Mouse (Mus musculus) lung, embryonic 14.5 days (tissue): ENCODE data around the gene Ptpn1. TPM values are rescaled to one million over a fixed set of nuclear protein-coding genes. Genes with fewer than 3 reads are reported as not detected.

Experiments
- ATAC-seq: fragments of 200-750 bp; cut with Nextera tagmentation; 2 replicates; pipeline ENCODE4 v1.8.0; 2017; ENCODE audit warnings: mild to moderate bottlenecking, moderate TSS enrichment, moderate library complexity; ENCODE audit not compliant: insufficient read depth
- DNase-seq: peaks from one replicate; pipeline ENCODE4 v3.0.0-alpha.2; 2015
- H3K27ac ChIP-seq: fragments of 300-500 bp; sonication (generic); 2 replicates; pipeline ENCODE4 v1.5.1; 2014; ENCODE audit warnings: low read depth, mild to moderate bottlenecking, moderate library complexity
- H3K27me3 ChIP-seq: fragments of 300-500 bp; sonication (generic); 2 replicates; pipeline ENCODE4 v1.6.1; 2014; ENCODE audit warnings: low read length, control low read depth; ENCODE audit not compliant: insufficient read depth
- H3K36me3 ChIP-seq: fragments of 300-500 bp; sonication (generic); 2 replicates; pipeline ENCODE4 v1.6.1; 2014; ENCODE audit warnings: control low read depth; ENCODE audit not compliant: insufficient read depth
- H3K4me1 ChIP-seq: fragments of 300-500 bp; sonication (generic); 2 replicates; pipeline ENCODE4 v1.6.1; 2014; ENCODE audit warnings: antibody characterized with exemption, control low read depth; ENCODE audit not compliant: insufficient read depth
- H3K4me2 ChIP-seq: fragments of 300-500 bp; sonication (generic); 2 replicates; pipeline ENCODE4 v1.6.1; 2014; ENCODE audit warnings: mild to moderate bottlenecking
- H3K4me3 ChIP-seq: fragments of 300-500 bp; sonication (generic); 2 replicates; pipeline ENCODE4 v1.5.1; 2014; ENCODE audit warnings: low read depth, low read length
- H3K9ac ChIP-seq: fragments of 300-500 bp; sonication (generic); 2 replicates; pipeline ENCODE4 v1.6.1; 2014
- H3K9me3 ChIP-seq: fragments of 300-500 bp; sonication (generic); 2 replicates; pipeline ENCODE4 v1.6.1; 2016; ENCODE audit warnings: low read depth, low read length, control low read depth
- CTCF ChIP-seq: IDR thresholded peaks from 2 replicates; pipeline ENCODE4 v1.5.1; 2016; ENCODE audit warnings: antibody characterized with exemption, low read depth
- WGBS: fragments of 180-500 bp; shearing (Covaris S2); extraction: QIAGEN DNeasy Blood & Tissue Kit; methylation state at CpG from one replicate; pipeline ENCODE4 v1.1.7; 2014; 5-methylcytosine and 5-hydroxymethylcytosine counted together
- polyA plus RNA-seq: library from polyadenylated mRNA; unstranded; fragments of >200 nt; fragmentation: Nextera tagmentation; extraction: Ambion mirVana; gene quantifications from 2 replicates; pipeline ENCODE4 v1.2.1, GENCODE M21; 2014

The Ptpn1 gene
- polyA plus RNA-seq, 1 experiment from 2014 or later = 59.3 TPM

DNA sequence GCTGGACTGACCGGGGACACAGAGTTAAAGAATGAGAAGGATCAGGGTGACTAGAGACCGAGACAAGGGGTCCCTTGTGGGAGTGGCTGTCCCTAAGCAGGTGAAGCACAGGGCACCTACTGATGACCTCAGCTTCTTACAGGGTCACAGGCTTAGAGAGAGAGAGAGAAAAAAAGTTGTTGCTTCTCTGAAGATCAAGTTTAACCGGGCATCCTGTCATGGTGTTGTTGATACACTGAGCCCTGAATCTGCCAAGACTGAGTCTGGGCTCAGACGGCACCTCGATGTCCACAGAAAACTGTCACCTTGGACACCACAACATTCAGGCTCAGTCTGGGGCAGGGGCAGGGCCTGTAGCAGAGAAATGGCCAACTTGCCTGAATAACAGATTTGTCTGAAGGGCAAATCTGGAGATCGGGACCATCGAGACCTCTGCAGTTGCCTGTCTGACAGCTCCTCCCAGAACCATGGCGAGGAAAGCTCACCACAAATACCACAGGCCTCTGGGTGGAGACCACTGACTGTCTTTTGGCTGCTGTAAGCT lies 64.9 kb downstream of the Ptpn1 start:
- ATAC-seq = no peak

DNA sequence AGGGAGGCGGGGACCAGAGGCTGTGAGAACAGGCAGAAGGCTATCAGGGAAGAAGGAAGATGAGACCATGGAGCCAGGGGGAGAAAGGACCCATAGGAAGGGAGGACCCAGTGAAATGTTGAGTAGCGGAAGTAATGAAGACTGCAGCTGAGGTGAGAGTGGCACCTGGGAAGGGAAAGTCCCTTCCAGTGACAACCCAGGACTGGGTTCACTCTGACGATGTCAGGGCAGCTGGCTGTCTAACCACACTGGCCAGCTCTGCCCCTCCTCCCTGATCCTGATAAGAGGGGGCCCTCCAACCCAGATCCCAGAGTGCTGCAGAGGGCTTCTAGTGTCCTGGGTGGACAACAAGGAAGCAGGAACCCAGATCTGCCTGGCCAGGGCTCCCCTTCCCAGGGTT lies 65.7 kb downstream of the Ptpn1 start:
- ATAC-seq (no peak), DNase-seq (no peak)
- 54% methylated on average over 3 of the region's 3 CpGs for whole genome bisulfite sequencing
- no peak overlapping the region for H3K9ac ChIP-seq
- no peaks in the 10 kb centered on the region for H3K36me3 ChIP-seq
- no peaks in the 10 kb centered on the region; the same call in 1 of the 2 replicates for H3K4me1 ChIP-seq
- no peaks in the 10 kb centered on the region for H3K27me3 ChIP-seq
- H3K4me3 ChIP-seq = no peak overlapping the region
- H3K27ac ChIP-seq = no peak overlapping the region
- no peaks in the 10 kb centered on the region for H3K9me3 ChIP-seq
- no peak overlapping the region for H3K4me2 ChIP-seq
- TF ChIP-seq CTCF = no peak

More for the DNA sequence above, 64.9 kb downstream of the Ptpn1 start:
- Histone ChIP-seq H3K27ac (no peak overlapping the region), H3K36me3 (no peaks in the 10 kb centered on the region), H3K9ac (no peak overlapping the region), H3K4me2 (no peak overlapping the region), H3K4me1 (no peaks in the 10 kb centered on the region; the same call in 1 of the 2 replicates), H3K4me3 (no peak overlapping the region), H3K27me3 (no peaks in the 10 kb centered on the region), H3K9me3 (no peaks in the 10 kb centered on the region)
- no peak for TF ChIP-seq CTCF
- 33% methylated on average over 8 of the region's 8 CpGs for WGBS
- DNase-seq = no peak

DNA sequence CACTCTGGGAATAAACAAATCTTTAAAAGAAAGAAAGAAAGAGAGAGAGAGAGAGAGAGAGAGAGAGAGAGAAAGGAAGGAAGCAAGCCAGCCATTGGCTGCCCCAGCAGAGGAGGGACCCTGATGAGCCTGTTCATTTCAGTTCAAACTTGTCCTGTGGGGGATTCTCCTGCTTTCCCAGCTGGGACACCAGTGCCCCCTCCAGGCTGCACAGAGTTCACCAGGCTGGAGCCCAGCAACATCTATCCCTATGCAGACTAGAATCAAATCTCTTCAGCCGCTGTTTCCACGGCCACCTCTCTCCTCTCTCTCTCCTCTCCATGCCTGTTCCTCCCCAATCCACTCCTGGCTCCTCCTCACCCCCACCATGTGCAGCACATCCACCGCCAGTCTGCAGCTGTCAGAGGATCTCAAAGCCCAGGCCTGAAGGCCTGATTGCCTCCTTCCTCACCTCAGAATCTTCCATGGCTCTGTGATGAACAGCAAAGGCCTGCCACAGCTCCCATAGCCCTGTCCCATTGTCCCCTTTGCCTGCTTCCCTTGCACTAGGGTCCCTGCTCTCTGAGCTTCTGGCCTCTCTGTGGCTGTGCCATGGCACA lies 67.4 kb downstream of the Ptpn1 start:
- Histone ChIP-seq H3K36me3 (no peaks in the 10 kb centered on the region), H3K27ac (no peak overlapping the region), H3K4me3 (no peak overlapping the region), H3K27me3 (no peaks in the 10 kb centered on the region), H3K9me3 (no peaks in the 10 kb centered on the region), H3K9ac (no peak overlapping the region), H3K4me2 (no peak overlapping the region), H3K4me1 (no peaks in the 10 kb centered on the region; the same call in 1 of the 2 replicates)
- peak; percentile 32; the same call in 1 of the 2 replicates for TF ChIP-seq CTCF
- 60% methylated on average over 3 of the region's 3 CpGs for WGBS
- peak; percentile 34 for DNase-seq
- ATAC-seq = no peak

DNA sequence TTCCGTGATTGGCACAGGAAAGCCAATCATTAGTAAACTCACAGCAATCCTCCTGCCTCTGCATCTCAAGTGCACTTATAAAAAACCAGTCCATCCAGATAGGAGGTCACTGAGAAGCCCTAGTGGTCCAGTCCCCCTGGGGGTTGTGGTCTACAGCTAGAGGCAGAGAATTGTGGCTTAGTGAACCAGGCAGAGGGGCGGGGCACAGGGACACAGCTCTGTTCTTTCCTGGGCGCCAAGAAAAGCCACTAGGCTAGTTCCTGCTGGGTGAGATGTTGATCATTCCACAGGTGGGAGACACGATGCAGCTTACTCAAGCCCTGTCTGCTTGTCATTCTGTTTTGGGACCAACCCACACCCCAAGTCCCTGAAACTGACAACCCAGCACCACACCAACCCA lies 70.3 kb downstream of the Ptpn1 start:
- Histone ChIP-seq H3K9me3 (no peaks in the 10 kb centered on the region), H3K4me3 (no peak overlapping the region), H3K4me2 (no peak overlapping the region), H3K4me1 (no peaks in the 10 kb centered on the region; the same call in 1 of the 2 replicates), H3K36me3 (no peaks in the 10 kb centered on the region), H3K9ac (no peak overlapping the region), H3K27me3 (no peaks in the 10 kb centered on the region), H3K27ac (no peak overlapping the region)
- DNase-seq (no peak), ATAC-seq (no peak)
- 49% methylated on average over 4 of the region's 4 CpGs for WGBS
- no peak for TF ChIP-seq CTCF

DNA sequence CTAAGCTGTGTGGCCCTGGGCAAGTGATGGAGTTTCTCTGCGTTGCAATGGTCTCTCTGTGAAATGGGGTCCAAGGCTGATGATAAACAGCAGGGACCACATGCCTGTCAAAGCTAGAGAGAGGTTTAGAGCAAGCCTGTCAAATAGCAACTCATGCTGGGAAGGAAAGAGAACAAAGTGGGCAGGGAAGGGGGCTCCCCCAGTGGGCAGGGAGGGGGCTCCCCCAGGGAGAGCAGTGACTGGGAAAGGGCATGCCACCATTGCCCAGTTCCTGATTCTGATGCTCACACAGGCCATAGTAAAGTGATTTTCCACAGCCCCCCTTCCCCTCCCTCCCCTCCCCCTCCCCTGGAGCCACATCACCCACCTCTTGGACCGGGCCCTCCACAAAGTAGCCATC lies 71.0 kb downstream of the Ptpn1 start:
- no peaks in the 10 kb centered on the region; the same call in 1 of the 2 replicates for H3K4me1 ChIP-seq
- H3K27ac ChIP-seq = 0 out of 2 replicates have a peak overlapping the region, but pooled peaks have one; percentile 10
- WGBS = 51% methylated on average over 2 of the region's 2 CpGs
- TF ChIP-seq CTCF = no peak
- H3K4me2 ChIP-seq = no peak overlapping the region
- no peak overlapping the region for H3K9ac ChIP-seq
- H3K27me3 ChIP-seq = no peaks in the 10 kb centered on the region
- H3K4me3 ChIP-seq = no peak overlapping the region
- no peaks in the 10 kb centered on the region for H3K9me3 ChIP-seq
- H3K36me3 ChIP-seq = no peaks in the 10 kb centered on the region
- peak; percentile 8; the same call in 1 of the 2 replicates for ATAC-seq
- DNase-seq = no peak

DNA sequence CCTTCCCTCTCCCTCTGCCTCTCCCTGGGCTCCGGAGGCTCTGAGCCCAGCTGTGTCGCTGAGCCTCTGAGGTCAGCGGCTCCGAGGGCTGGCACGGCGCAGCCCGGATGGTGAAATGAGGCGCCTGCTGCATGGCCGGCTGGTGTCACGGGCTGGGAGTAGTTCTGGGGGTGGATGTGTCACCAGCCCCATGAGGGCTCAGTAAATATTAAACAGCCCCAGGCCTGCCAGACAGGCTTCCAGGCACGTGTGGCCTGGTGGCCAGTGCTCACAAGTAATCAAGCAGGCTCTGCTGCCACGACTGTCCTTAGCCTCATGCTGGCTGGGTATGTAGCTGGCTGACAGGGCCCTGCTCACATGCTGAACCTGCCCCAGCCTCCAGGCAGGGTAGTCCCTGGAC lies 71.6 kb downstream of the Ptpn1 start:
- H3K27ac ChIP-seq = 0 out of 2 replicates have a peak overlapping the region, but pooled peaks have one; percentile 10

DNA sequence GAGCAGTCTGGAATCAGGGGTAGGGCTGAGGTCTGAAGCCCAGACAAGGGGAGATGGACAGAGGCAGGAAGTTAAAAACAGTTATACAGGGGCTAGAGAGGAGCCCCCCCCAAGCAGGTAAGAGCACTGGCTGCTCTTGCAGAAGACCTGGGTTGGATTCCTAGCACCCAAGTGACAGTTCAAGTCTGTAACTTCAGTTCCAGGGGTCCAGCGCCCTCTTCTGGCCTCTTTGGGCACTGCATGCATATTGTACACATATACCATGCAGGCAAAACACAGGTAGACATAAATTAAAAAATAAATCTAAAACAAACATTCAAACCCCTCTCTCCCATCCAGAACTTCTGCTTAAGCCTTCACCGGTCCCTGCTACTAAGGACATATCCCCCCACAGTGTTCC lies 72.5 kb downstream of the Ptpn1 start:
- Histone ChIP-seq H3K9me3 (no peaks in the 10 kb centered on the region), H3K36me3 (no peaks in the 10 kb centered on the region), H3K4me2 (no peak overlapping the region), H3K9ac (no peak overlapping the region), H3K27me3 (no peaks in the 10 kb centered on the region), H3K4me1 (no peaks in the 10 kb centered on the region), H3K27ac (no peak overlapping the region), H3K4me3 (no peak overlapping the region)
- TF ChIP-seq CTCF = peak; percentile 56
- ATAC-seq (no peak), DNase-seq (no peak)
- 65% methylated on average over 2 of the region's 2 CpGs for WGBS

More for the DNA sequence above, 71.6 kb downstream of the Ptpn1 start:
- Histone ChIP-seq H3K4me2 (no peak overlapping the region), H3K9ac (no peak overlapping the region), H3K9me3 (no peaks in the 10 kb centered on the region), H3K36me3 (no peaks in the 10 kb centered on the region), H3K27me3 (no peaks in the 10 kb centered on the region), H3K4me1 (no peaks in the 10 kb centered on the region), H3K4me3 (no peak overlapping the region)
- DNase-seq = peak; percentile 36
- 0 out of 2 replicates have a peak, but pooled peaks have one; percentile 23 for ATAC-seq
- TF ChIP-seq CTCF = no peak
- 33% methylated on average over 12 of the region's 12 CpGs for WGBS
